Mouse (Mus musculus): ENCODE data around the gene Leprot. TPM values are rescaled to one million over a fixed set of nuclear protein-coding genes. Genes with fewer than 3 reads are reported as not detected.

The Leprot gene
- polyA plus RNA-seq, 1 experiment from 2014 or later: 89.5 TPM

GRCm38 (mm10) chr4:101684821-101685220 is 37.3 kb downstream of the Leprot start:
- 79% methylated on average over 3 of the region's 3 CpGs for WGBS

GRCm38 (mm10) chr4:101686227-101686810 is 38.8 kb downstream of the Leprot start:
- H3K36me3 ChIP-seq (ENCODE audit: control insufficient read depth, insufficient read depth, low read length): no peaks in the 10 kb centered on the region
- WGBS: 68% methylated on average over 13 of the region's 13 CpGs
- H3K4me1 ChIP-seq (replicated peaks; ENCODE audit: control insufficient read depth, insufficient read depth): no peaks in the 10 kb centered on the region
- no peak overlapping the region for H3K4me3 ChIP-seq (ENCODE audit: low read depth, low read length)
- H3K27me3 ChIP-seq (ENCODE audit: control insufficient read depth, insufficient read depth, low read length): no peaks in the 10 kb centered on the region
- H3K4me2 ChIP-seq (replicated peaks; ENCODE audit: low read depth): no peak overlapping the region
- H3K9me3 ChIP-seq (ENCODE audit: control insufficient read depth, low read length): no peaks in the 10 kb centered on the region
- no peak for ATAC-seq (ENCODE audit: low FRiP score, low TSS enrichment)
- TF ChIP-seq CTCF (IDR thresholded peaks at IDR 0.05; ENCODE audit: low read depth): no peak
- no peak for DNase-seq (ENCODE audit: low spot score)
- H3K27ac ChIP-seq (replicated peaks): no peak overlapping the region
- no peak overlapping the region for H3K9ac ChIP-seq (ENCODE audit: low read length)

More at GRCm38 (mm10) chr4:101684821-101685220, 37.3 kb downstream of the Leprot start:
- H3K9ac ChIP-seq (ENCODE audit: low read length): no peak overlapping the region
- ATAC-seq (ENCODE audit: low FRiP score, low TSS enrichment): no peak
- H3K9me3 ChIP-seq (ENCODE audit: control insufficient read depth, low read length): no peaks in the 10 kb centered on the region
- no peak overlapping the region for H3K4me2 ChIP-seq (replicated peaks; ENCODE audit: low read depth)
- H3K36me3 ChIP-seq (ENCODE audit: control insufficient read depth, insufficient read depth, low read length): no peaks in the 10 kb centered on the region
- H3K4me1 ChIP-seq (replicated peaks; ENCODE audit: control insufficient read depth, insufficient read depth): no peaks in the 10 kb centered on the region
- DNase-seq (ENCODE audit: low spot score): no peak
- H3K27me3 ChIP-seq (ENCODE audit: control insufficient read depth, insufficient read depth, low read length): no peaks in the 10 kb centered on the region
- no peak overlapping the region for H3K27ac ChIP-seq (replicated peaks)
- TF ChIP-seq CTCF (IDR thresholded peaks at IDR 0.05; ENCODE audit: low read depth) (no peak), EP300 (optimal IDR thresholded peaks at IDR 0.05) (no peak)
- H3K4me3 ChIP-seq (ENCODE audit: low read depth, low read length): no peak overlapping the region

GRCm38 (mm10) chr4:101689241-101689640 is 41.7 kb downstream of the Leprot start:
- Histone ChIP-seq H3K36me3 (ENCODE audit: control insufficient read depth, insufficient read depth, low read length) (no peaks in the 10 kb centered on the region), H3K4me3 (ENCODE audit: low read depth, low read length) (no peak overlapping the region), H3K9me3 (ENCODE audit: control insufficient read depth, low read length) (no peaks in the 10 kb centered on the region), H3K4me2 (replicated peaks; ENCODE audit: low read depth) (no peak overlapping the region), H3K27ac (replicated peaks) (no peak overlapping the region), H3K4me1 (replicated peaks; ENCODE audit: control insufficient read depth, insufficient read depth) (no peaks in the 10 kb centered on the region), H3K9ac (ENCODE audit: low read length) (no peak overlapping the region), H3K27me3 (ENCODE audit: control insufficient read depth, insufficient read depth, low read length) (no peaks in the 10 kb centered on the region)
- TF ChIP-seq EP300 (optimal IDR thresholded peaks at IDR 0.05) (no peak), CTCF (IDR thresholded peaks at IDR 0.05; ENCODE audit: low read depth) (no peak)
- DNase-seq (ENCODE audit: low spot score) (no peak), ATAC-seq (ENCODE audit: low FRiP score, low TSS enrichment) (no peak)
- 82% methylated on average over 4 of the region's 4 CpGs for WGBS

- DNase-seq (ENCODE audit: low spot score) (no peak), ATAC-seq (ENCODE audit: low FRiP score, low TSS enrichment) (no peak)
- H3K27me3 ChIP-seq (ENCODE audit: control insufficient read depth, insufficient read depth, low read length): no peaks in the 10 kb centered on the region
- H3K4me1 ChIP-seq (replicated peaks; ENCODE audit: control insufficient read depth, insufficient read depth): no peaks in the 10 kb centered on the region
- H3K36me3 ChIP-seq (ENCODE audit: control insufficient read depth, insufficient read depth, low read length): no peaks in the 10 kb centered on the region
- H3K4me3 ChIP-seq (ENCODE audit: low read depth, low read length): no peak overlapping the region
- TF ChIP-seq CTCF (IDR thresholded peaks at IDR 0.05; ENCODE audit: low read depth): no peak
- no peak for TF ChIP-seq EP300 (optimal IDR thresholded peaks at IDR 0.05)
- no peaks in the 10 kb centered on the region for H3K9me3 ChIP-seq (ENCODE audit: control insufficient read depth, low read length)
- WGBS: 60% methylated on average over 5 of the region's 5 CpGs
- H3K27ac ChIP-seq (replicated peaks): no peak overlapping the region
- H3K4me2 ChIP-seq (replicated peaks; ENCODE audit: low read depth): no peak overlapping the region
- H3K9ac ChIP-seq (ENCODE audit: low read length): no peak overlapping the region
Observed at GRCm38 (mm10) chr4:101689645-101690044, 42.1 kb downstream of the Leprot start.

GRCm38 (mm10) chr4:101692892-101693291 is 45.4 kb downstream of the Leprot start:
- Histone ChIP-seq H3K9me3 (ENCODE audit: control insufficient read depth, low read length) (no peaks in the 10 kb centered on the region), H3K4me1 (replicated peaks; ENCODE audit: control insufficient read depth, insufficient read depth) (no peaks in the 10 kb centered on the region), H3K36me3 (ENCODE audit: control insufficient read depth, insufficient read depth, low read length) (no peaks in the 10 kb centered on the region), H3K4me2 (replicated peaks; ENCODE audit: low read depth) (no peak overlapping the region), H3K9ac (ENCODE audit: low read length) (no peak overlapping the region), H3K27me3 (ENCODE audit: control insufficient read depth, insufficient read depth, low read length) (no peaks in the 10 kb centered on the region), H3K27ac (replicated peaks) (no peak overlapping the region), H3K4me3 (ENCODE audit: low read depth, low read length) (no peak overlapping the region)
- WGBS: 68% methylated on average over 4 of the region's 4 CpGs
- ATAC-seq (ENCODE audit: low FRiP score, low TSS enrichment) (no peak), DNase-seq (ENCODE audit: low spot score) (no peak)
- no peak for TF ChIP-seq CTCF (IDR thresholded peaks at IDR 0.05; ENCODE audit: low read depth)
- TF ChIP-seq EP300 (optimal IDR thresholded peaks at IDR 0.05): no peak

GRCm38 (mm10) chr4:101694529-101694928 is 47.0 kb downstream of the Leprot start:
- H3K9ac ChIP-seq (ENCODE audit: low read length): no peak overlapping the region
- H3K9me3 ChIP-seq (ENCODE audit: control insufficient read depth, low read length): no peaks in the 10 kb centered on the region
- no peak overlapping the region for H3K4me3 ChIP-seq (ENCODE audit: low read depth, low read length)
- DNase-seq (ENCODE audit: low spot score) (no peak), ATAC-seq (ENCODE audit: low FRiP score, low TSS enrichment) (no peak)
- TF ChIP-seq EP300 (optimal IDR thresholded peaks at IDR 0.05) (no peak), CTCF (IDR thresholded peaks at IDR 0.05; ENCODE audit: low read depth) (no peak)
- H3K4me2 ChIP-seq (replicated peaks; ENCODE audit: low read depth): no peak overlapping the region
- no peaks in the 10 kb centered on the region for H3K27me3 ChIP-seq (ENCODE audit: control insufficient read depth, insufficient read depth, low read length)
- no peak overlapping the region for H3K27ac ChIP-seq (replicated peaks)
- H3K36me3 ChIP-seq (ENCODE audit: control insufficient read depth, insufficient read depth, low read length): no peaks in the 10 kb centered on the region
- no peaks in the 10 kb centered on the region for H3K4me1 ChIP-seq (replicated peaks; ENCODE audit: control insufficient read depth, insufficient read depth)
- WGBS: 52% methylated on average over 6 of the region's 6 CpGs
